Mouse (Mus musculus) liver, embryonic 13.5 days (tissue): ENCODE data around the gene Nr4a1. TPM values are rescaled to one million over a fixed set of nuclear protein-coding genes. Genes with fewer than 3 reads are reported as not detected.

Experiments used
- ATAC-seq: fragments of 200-750 bp; cut with Nextera tagmentation; 2 replicates; pipeline ENCODE4 v1.8.0; 2017; ENCODE audit warnings: low read depth, mild to moderate bottlenecking, moderate number of reproducible peaks, moderate library complexity
- DNase-seq: peaks from one replicate; pipeline ENCODE4 v3.0.0; 2022
- H3K27ac ChIP-seq: fragments of 300-500 bp; sonication (generic); 2 replicates; pipeline ENCODE4 v1.5.1; 2015; ENCODE audit warnings: moderate library complexity, mild to moderate bottlenecking, inconsistent platforms
- H3K27me3 ChIP-seq: fragments of 300-500 bp; sonication (generic); 2 replicates; pipeline ENCODE4 v1.6.1; 2015; ENCODE audit warnings: mild to moderate bottlenecking, inconsistent platforms
- H3K36me3 ChIP-seq: fragments of 300-500 bp; sonication (generic); 2 replicates; pipeline ENCODE4 v1.6.1; 2015; ENCODE audit warnings: mild to moderate bottlenecking, inconsistent platforms
- H3K4me1 ChIP-seq: fragments of 300-500 bp; sonication (generic); replicated peaks from 2 replicates; pipeline ENCODE4 v1.6.1; 2015; ENCODE audit warnings: inconsistent platforms
- H3K4me2 ChIP-seq: fragments of 300-500 bp; sonication (generic); 2 replicates; pipeline ENCODE4 v1.6.1; 2015; ENCODE audit warnings: inconsistent platforms, mild to moderate bottlenecking, moderate library complexity
- H3K4me3 ChIP-seq: fragments of 300-500 bp; sonication (generic); replicated peaks from 2 replicates; pipeline ENCODE4 v1.5.1; 2015; ENCODE audit warnings: mild to moderate bottlenecking, inconsistent platforms
- H3K9ac ChIP-seq: fragments of 300-500 bp; sonication (generic); 2 replicates; pipeline ENCODE4 v1.6.1; 2015; ENCODE audit warnings: mild to moderate bottlenecking, inconsistent platforms
- H3K9me3 ChIP-seq: fragments of 300-500 bp; sonication (generic); replicated peaks from 2 replicates; pipeline ENCODE4 v1.6.1; 2016; ENCODE audit warnings: inconsistent platforms
- WGBS: fragments of 180-500 bp; shearing (Covaris S2); methylation state at CpG from one replicate; pipeline ENCODE4 v1.1.7; 2015; ENCODE audit not compliant: insufficient replicate concordance; 5-methylcytosine and 5-hydroxymethylcytosine counted together
- polyA plus RNA-seq: library from polyadenylated mRNA; unstranded; fragments of >200 nt; fragmentation: Nextera tagmentation; extraction: Ambion mirVana; gene quantifications from 2 replicates; pipeline ENCODE4 v1.2.1, GENCODE M21; 2015

Gene Nr4a1
- polyA plus RNA-seq, 1 experiment from 2014 or later, result 0.56 TPM

GRCm38 (mm10) chr15:101259922-101260321 lies 5.9 kb downstream of the Nr4a1 start:
- Histone ChIP-seq H3K4me3 (no peak overlapping the region), H3K27me3 (peaks cover 27% of the 10 kb centered on the region), H3K4me2 (no peak overlapping the region), H3K36me3 (no peaks in the 10 kb centered on the region), H3K4me1 (peaks cover 27% of the 10 kb centered on the region), H3K9me3 (no peaks in the 10 kb centered on the region), H3K9ac (no peak overlapping the region), H3K27ac (no peak overlapping the region)
- ATAC-seq (no peak), DNase-seq (no peak)
- 72% methylated on average over 3 of the region's 3 CpGs for WGBS

- Histone ChIP-seq H3K4me3 (no peak overlapping the region), H3K4me1 (peaks cover 27% of the 10 kb centered on the region), H3K4me2 (no peak overlapping the region), H3K27ac (no peak overlapping the region), H3K9me3 (no peaks in the 10 kb centered on the region), H3K36me3 (no peaks in the 10 kb centered on the region), H3K9ac (no peak overlapping the region), H3K27me3 (peaks cover 28% of the 10 kb centered on the region)
- DNase-seq, result no peak
- 59% methylated on average over 10 of the region's 10 CpGs for WGBS
- ATAC-seq, result no peak
These were observed 6.3 kb downstream of the Nr4a1 start for GRCm38 (mm10) chr15:101260387-101260786.

GRCm38 (mm10) chr15:101260874-101261622 lies 7.0 kb downstream of the Nr4a1 start:
- peaks cover 32% of the 10 kb centered on the region for H3K27me3 ChIP-seq
- H3K4me2 ChIP-seq, result peak overlapping the region; percentile 40
- DNase-seq, result no peak
- H3K27ac ChIP-seq, result peak overlapping the region; percentile 62
- no peak overlapping the region for H3K4me3 ChIP-seq
- H3K9me3 ChIP-seq, result no peaks in the 10 kb centered on the region
- ATAC-seq, result peak; percentile 49; the same call in 1 of the 2 replicates
- 17% methylated on average over 13 of the region's 13 CpGs for WGBS
- H3K4me1 ChIP-seq, result peaks cover 30% of the 10 kb centered on the region
- no peaks in the 10 kb centered on the region for H3K36me3 ChIP-seq
- H3K9ac ChIP-seq, result no peak overlapping the region

GRCm38 (mm10) chr15:101262502-101262901 lies 8.4 kb downstream of the Nr4a1 start:
- peaks cover 36% of the 10 kb centered on the region for H3K27me3 ChIP-seq
- H3K36me3 ChIP-seq, result no peaks in the 10 kb centered on the region
- ATAC-seq (peak; percentile 21; the same call in 1 of the 2 replicates), DNase-seq (no peak)
- no peak overlapping the region for H3K4me2 ChIP-seq
- H3K27ac ChIP-seq, result peak overlapping the region; percentile 18; the same call in 1 of the 2 replicates
- H3K9ac ChIP-seq, result no peak overlapping the region
- peaks cover 41% of the 10 kb centered on the region for H3K4me1 ChIP-seq
- no peak overlapping the region for H3K4me3 ChIP-seq
- no peaks in the 10 kb centered on the region for H3K9me3 ChIP-seq
- 23% methylated on average over 5 of the region's 5 CpGs for WGBS

- DNase-seq, result peak; percentile 41
- Histone ChIP-seq H3K4me3 (peak overlapping the region; percentile 51), H3K27ac (no peak overlapping the region), H3K9me3 (no peaks in the 10 kb centered on the region), H3K9ac (peak overlapping the region; percentile 39), H3K27me3 (peaks cover 55% of the 10 kb centered on the region), H3K36me3 (no peaks in the 10 kb centered on the region), H3K4me2 (peak overlapping the region; percentile 69), H3K4me1 (peaks cover 31% of the 10 kb centered on the region)
- ATAC-seq, result peak; percentile 61
- WGBS, result 2% methylated on average over 57 of the region's 57 CpGs
These were observed 12.3 kb downstream of the Nr4a1 start for GRCm38 (mm10) chr15:101266132-101266963.

- Histone ChIP-seq H3K9me3 (no peaks in the 10 kb centered on the region), H3K9ac (peak overlapping the region; percentile 39; the same call in 1 of the 2 replicates), H3K4me1 (peaks cover 21% of the 10 kb centered on the region), H3K4me3 (peak overlapping the region; percentile 51), H3K4me2 (peak overlapping the region; percentile 69), H3K27ac (no peak overlapping the region), H3K27me3 (peaks cover 55% of the 10 kb centered on the region), H3K36me3 (no peaks in the 10 kb centered on the region)
- DNase-seq (no peak), ATAC-seq (no peak)
- under 1% methylated on average over 25 of the region's 25 CpGs for whole genome bisulfite sequencing
These were observed 13.3 kb downstream of the Nr4a1 start for GRCm38 (mm10) chr15:101267053-101268032.

- ATAC-seq (no peak), DNase-seq (no peak)
- H3K9me3 ChIP-seq, result no peaks in the 10 kb centered on the region
- H3K36me3 ChIP-seq, result no peaks in the 10 kb centered on the region
- peaks cover 14% of the 10 kb centered on the region for H3K4me1 ChIP-seq
- H3K4me3 ChIP-seq, result no peak overlapping the region
- no peak overlapping the region for H3K9ac ChIP-seq
- 79% methylated on average over 29 of the region's 29 CpGs for WGBS
- H3K27me3 ChIP-seq, result peaks cover 41% of the 10 kb centered on the region
- H3K27ac ChIP-seq, result no peak overlapping the region
- H3K4me2 ChIP-seq, result no peak overlapping the region
These were observed 16.2 kb downstream of the Nr4a1 start for GRCm38 (mm10) chr15:101270101-101270820.

GRCm38 (mm10) chr15:101271107-101271506 lies 17.0 kb downstream of the Nr4a1 start:
- H3K4me2 ChIP-seq, result no peak overlapping the region
- DNase-seq (no peak), ATAC-seq (no peak)
- H3K4me3 ChIP-seq, result no peak overlapping the region
- no peak overlapping the region for H3K27ac ChIP-seq
- 57% methylated on average over 3 of the region's 3 CpGs for WGBS
- no peak overlapping the region for H3K9ac ChIP-seq
- H3K27me3 ChIP-seq, result peaks cover 33% of the 10 kb centered on the region
- no peaks in the 10 kb centered on the region for H3K36me3 ChIP-seq
- H3K9me3 ChIP-seq, result no peaks in the 10 kb centered on the region
- H3K4me1 ChIP-seq, result peaks cover 11% of the 10 kb centered on the region

GRCm38 (mm10) chr15:101271513-101271912 lies 17.4 kb downstream of the Nr4a1 start:
- Histone ChIP-seq H3K36me3 (no peaks in the 10 kb centered on the region), H3K9ac (no peak overlapping the region), H3K9me3 (no peaks in the 10 kb centered on the region), H3K27ac (no peak overlapping the region), H3K4me3 (no peak overlapping the region), H3K4me1 (peaks cover 7% of the 10 kb centered on the region; the same call in 1 of the 2 replicates), H3K4me2 (no peak overlapping the region), H3K27me3 (peaks cover 29% of the 10 kb centered on the region)
- WGBS, result 77% methylated on average over 15 of the region's 15 CpGs
- ATAC-seq (no peak), DNase-seq (no peak)

- WGBS, result 26% methylated on average over 6 of the region's 6 CpGs
- no peak overlapping the region for H3K4me3 ChIP-seq
- no peak for DNase-seq
- 0 out of 2 replicates have a peak, but pooled peaks cover 2% of the 10 kb centered on the region for H3K27me3 ChIP-seq
- no peaks in the 10 kb centered on the region for H3K9me3 ChIP-seq
- H3K4me1 ChIP-seq, result no peaks in the 10 kb centered on the region
- no peak overlapping the region for H3K9ac ChIP-seq
- ATAC-seq, result no peak
- no peak overlapping the region for H3K4me2 ChIP-seq
- H3K27ac ChIP-seq, result no peak overlapping the region
- no peaks in the 10 kb centered on the region for H3K36me3 ChIP-seq
These were observed 20.3 kb downstream of the Nr4a1 start for GRCm38 (mm10) chr15:101274380-101274779.
